Mouse (Mus musculus): Measurements from ENCODE around the gene Ubash3a. TPM values are rescaled to one million over a fixed set of nuclear protein-coding genes. Genes with fewer than 3 reads are reported as not detected.

The Ubash3a gene
- polyA plus RNA-seq, 1 experiment from 2014 or later, result not detected

DNA sequence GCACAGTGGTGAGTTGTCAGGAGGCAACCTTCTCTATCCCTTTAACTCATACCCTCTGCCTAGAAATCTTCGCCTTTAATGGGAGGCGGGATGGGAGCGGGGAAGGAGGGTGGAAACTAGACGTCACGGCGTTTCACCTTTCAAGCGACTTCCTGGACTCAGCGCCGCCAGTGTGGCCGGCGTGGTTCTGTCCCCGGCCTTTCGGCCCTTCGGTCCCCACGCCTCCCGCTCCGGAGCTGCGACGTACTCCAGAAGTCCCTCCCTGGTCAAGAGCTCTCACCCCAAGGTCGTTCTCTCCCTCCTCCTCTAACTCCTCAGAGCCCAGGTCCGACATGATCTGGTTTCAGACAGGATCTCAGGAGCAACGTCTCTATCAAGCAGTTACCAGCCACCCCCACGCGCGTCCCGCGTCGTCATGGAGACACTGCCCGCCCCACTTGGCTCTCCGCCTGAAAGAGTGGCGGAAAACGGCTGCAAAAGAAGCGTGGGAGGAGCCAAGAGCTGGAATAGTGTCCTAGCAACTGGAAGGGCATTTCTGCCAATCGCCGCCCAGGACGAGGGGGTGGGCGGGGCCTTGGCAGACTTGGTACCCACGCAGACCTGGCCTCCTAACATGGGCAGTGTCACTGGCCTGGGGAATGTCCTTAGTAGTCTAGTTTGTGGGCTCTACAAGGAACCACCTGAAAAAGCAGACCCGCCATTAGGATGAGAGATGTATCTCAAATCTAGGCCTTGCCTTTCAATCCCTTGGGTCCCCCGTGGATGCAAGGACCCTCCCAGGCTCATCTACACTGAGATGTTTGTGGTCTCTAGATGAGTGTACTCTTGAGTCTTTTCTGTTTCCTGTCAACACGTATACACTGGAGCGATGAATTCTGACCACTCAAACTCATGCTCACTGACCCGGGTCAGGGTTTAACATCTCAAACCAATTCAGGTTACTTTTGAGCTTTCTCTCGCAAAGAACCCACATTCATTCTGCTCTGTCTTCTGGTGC lies 69.5 kb downstream of the Ubash3a start, which contains the start of gene Rsph1:
Gene Rsph1, minus strand, starts transcription at position 462 of the 997 bp plus-strand sequence.
- 9% methylated on average over 44 of the region's 44 CpGs for WGBS

DNA sequence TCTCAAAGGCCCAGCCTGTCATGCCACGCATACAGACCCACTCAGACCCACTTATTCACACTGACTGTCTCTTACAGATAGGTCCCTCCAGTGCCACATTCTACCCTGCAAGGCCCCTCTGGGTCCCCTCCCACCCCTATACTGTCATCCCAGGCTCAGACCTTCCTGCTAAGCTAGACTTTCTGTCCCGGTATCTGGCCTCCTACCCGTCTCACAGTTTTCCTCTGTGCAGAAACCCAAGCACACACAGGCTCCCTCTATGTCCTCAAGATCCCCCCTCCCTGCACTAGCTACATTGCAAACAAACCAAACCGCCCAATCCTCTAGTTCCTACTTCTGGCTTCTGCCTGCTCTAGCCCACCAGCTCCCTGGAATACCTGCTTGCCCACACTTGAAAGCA lies 70.3 kb downstream of the Ubash3a start:
- Histone ChIP-seq H3K9me3 (replicated peaks) (no peaks in the 10 kb centered on the region), H3K27me3 (no peaks in the 10 kb centered on the region), H3K4me3 (no peak overlapping the region), H3K36me3 (no peaks in the 10 kb centered on the region), H3K4me2 (replicated peaks) (no peak overlapping the region), H3K27ac (no peak overlapping the region), H3K4me1 (peaks cover 9% of the 10 kb centered on the region), H3K9ac (no peak overlapping the region)
- 77% methylated on average over 4 of the region's 4 CpGs for WGBS
- peak; percentile 19; the same call in 1 of the 2 replicates for ATAC-seq (ENCODE audit: low FRiP score)

More for the DNA sequence above, 69.5 kb downstream of the Ubash3a start, which contains the start of gene Rsph1:
- peak within 1 kb of the TSS; percentile 72 for H3K4me2 ChIP-seq (replicated peaks)
- peaks cover 3% of the 10 kb centered on the region; the same call in 1 of the 2 replicates for H3K4me1 ChIP-seq
- H3K36me3 ChIP-seq, result no peaks in the 10 kb centered on the region
- 0 out of 2 replicates have a peak within 1 kb of the TSS, but pooled peaks have one; percentile 0 for H3K27ac ChIP-seq
- peak within 1 kb of the TSS; percentile 41 for H3K9ac ChIP-seq
- no peaks in the 10 kb centered on the region for H3K9me3 ChIP-seq (replicated peaks)
- H3K27me3 ChIP-seq, result no peaks in the 10 kb centered on the region
- H3K4me3 ChIP-seq, result peak within 1 kb of the TSS; percentile 42
- ATAC-seq (ENCODE audit: low FRiP score), result peak; percentile 91

DNA sequence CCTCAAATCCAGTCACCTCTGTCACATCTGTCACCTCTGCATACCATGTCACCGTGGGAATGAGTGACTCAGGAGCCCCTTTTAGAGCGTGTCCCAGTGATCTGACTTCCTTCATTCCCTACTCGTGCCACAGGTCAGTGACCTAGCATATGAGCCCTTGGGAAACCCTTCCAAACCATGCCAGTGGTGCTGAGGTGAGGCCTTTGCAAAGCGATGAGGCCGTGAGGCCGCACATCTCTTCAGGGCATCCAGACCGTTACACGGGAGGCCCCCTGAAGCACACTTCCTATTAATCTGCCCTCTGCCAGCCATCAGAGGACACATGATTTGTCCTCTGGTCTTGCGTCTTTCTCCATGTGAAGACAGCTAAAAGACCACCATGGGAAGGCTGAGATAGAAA lies 71.9 kb downstream of the Ubash3a start:
- Histone ChIP-seq H3K36me3 (no peaks in the 10 kb centered on the region), H3K9ac (no peak overlapping the region), H3K4me2 (replicated peaks) (no peak overlapping the region), H3K4me1 (peaks cover 9% of the 10 kb centered on the region), H3K27ac (no peak overlapping the region), H3K4me3 (no peak overlapping the region), H3K27me3 (no peaks in the 10 kb centered on the region), H3K9me3 (replicated peaks) (no peaks in the 10 kb centered on the region)
- WGBS, result 78% methylated on average over 9 of the region's 9 CpGs
- ATAC-seq (ENCODE audit: low FRiP score), result no peak

DNA sequence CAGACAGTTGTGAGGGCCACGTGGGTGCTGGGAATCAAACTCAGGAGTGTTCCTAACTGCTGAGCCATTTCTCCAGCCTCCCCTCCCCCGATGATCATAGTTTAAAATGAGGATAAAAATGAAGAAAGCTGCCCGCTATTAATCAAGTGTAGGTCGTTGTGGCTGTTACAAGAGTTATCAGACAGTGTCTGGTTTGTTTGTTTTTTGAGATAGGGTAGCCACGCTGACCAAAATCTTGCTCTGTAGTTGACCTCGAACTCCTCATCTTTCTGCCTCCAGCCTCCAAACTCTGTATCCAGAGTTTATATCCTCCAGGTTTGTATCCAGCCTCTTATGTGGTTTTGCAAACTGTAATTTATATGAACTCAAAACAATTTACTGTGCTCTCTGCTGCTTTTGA lies 72.6 kb downstream of the Ubash3a start:
- Histone ChIP-seq H3K27me3 (no peaks in the 10 kb centered on the region), H3K27ac (no peak overlapping the region), H3K9me3 (replicated peaks) (no peaks in the 10 kb centered on the region), H3K4me2 (replicated peaks) (no peak overlapping the region), H3K4me1 (peaks cover 9% of the 10 kb centered on the region), H3K4me3 (no peak overlapping the region), H3K36me3 (no peaks in the 10 kb centered on the region), H3K9ac (no peak overlapping the region)
- ATAC-seq (ENCODE audit: low FRiP score), result no peak
- WGBS, result 85% methylated on average over 6 of the region's 6 CpGs

GRCm38 (mm10) chr17:31281830-31282686 lies 74.4 kb downstream of the Ubash3a start:
- H3K27me3 ChIP-seq, result no peaks in the 10 kb centered on the region
- no peak overlapping the region for H3K4me2 ChIP-seq (replicated peaks)
- no peak overlapping the region for H3K9ac ChIP-seq
- no peak overlapping the region for H3K27ac ChIP-seq
- H3K4me3 ChIP-seq, result no peak overlapping the region
- 42% methylated on average over 19 of the region's 19 CpGs for WGBS
- no peaks in the 10 kb centered on the region for H3K9me3 ChIP-seq (replicated peaks)
- peaks cover 6% of the 10 kb centered on the region for H3K4me1 ChIP-seq
- H3K36me3 ChIP-seq, result no peaks in the 10 kb centered on the region
- ATAC-seq (ENCODE audit: low FRiP score), result no peak

DNA sequence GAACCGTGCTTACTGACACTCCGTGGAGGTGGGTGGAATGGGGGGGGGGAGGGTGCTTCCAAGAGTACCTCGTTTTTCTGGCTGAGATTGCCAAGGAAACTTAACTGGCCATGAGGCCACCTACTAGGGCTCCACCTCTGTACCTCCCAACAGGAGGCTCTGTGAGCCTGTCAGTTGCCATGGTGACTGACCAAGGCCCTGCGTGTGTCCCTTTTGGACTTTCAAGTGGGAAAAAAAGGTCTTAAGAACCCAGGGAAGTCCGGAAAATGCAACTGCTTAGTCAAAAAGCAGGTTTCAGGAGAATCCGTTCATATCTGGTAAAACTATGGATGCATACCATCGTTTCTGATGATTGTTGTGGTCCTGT lies 75.0 kb downstream of the Ubash3a start:
- Histone ChIP-seq H3K36me3 (no peaks in the 10 kb centered on the region), H3K9me3 (replicated peaks) (no peaks in the 10 kb centered on the region), H3K9ac (no peak overlapping the region), H3K27me3 (no peaks in the 10 kb centered on the region), H3K27ac (no peak overlapping the region), H3K4me1 (peaks cover 6% of the 10 kb centered on the region), H3K4me2 (replicated peaks) (no peak overlapping the region), H3K4me3 (no peak overlapping the region)
- ATAC-seq (ENCODE audit: low FRiP score), result no peak
- WGBS, result 16% methylated on average over 7 of the region's 7 CpGs

- Histone ChIP-seq H3K9me3 (replicated peaks) (no peaks in the 10 kb centered on the region), H3K4me3 (no peak overlapping the region), H3K4me1 (peaks cover 9% of the 10 kb centered on the region), H3K36me3 (no peaks in the 10 kb centered on the region), H3K4me2 (replicated peaks) (no peak overlapping the region), H3K27ac (no peak overlapping the region), H3K9ac (no peak overlapping the region), H3K27me3 (no peaks in the 10 kb centered on the region)
- ATAC-seq (ENCODE audit: low FRiP score), result no peak
- WGBS, result 76% methylated on average over 2 of the region's 2 CpGs
These were observed 78.2 kb downstream of the Ubash3a start for GRCm38 (mm10) chr17:31285867-31286266.

DNA sequence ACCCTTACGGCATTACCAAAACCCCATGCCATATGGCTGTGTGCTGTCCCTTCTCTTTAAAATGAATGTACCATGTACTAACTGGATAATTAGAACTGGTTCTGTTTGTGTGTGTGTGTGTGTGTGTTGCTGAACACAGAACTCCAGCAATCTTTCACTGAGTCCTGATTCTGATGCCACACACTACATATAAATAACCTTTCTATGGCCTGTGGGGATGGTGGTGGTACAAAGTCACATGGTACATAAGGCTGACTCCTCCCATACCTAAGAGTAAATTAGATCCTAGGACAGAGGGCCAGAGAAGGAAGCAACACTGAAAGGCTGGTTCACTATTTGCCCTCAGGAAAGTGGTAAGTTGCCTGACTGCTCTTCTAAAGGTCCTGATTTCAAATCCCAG lies 78.8 kb downstream of the Ubash3a start, which contains the start of gene Slc37a1:
Gene Slc37a1, plus strand, starts transcription at position 301 of the 400 bp plus-strand sequence.
- WGBS, result 85% methylated on average over 1 of the region's 1 CpGs
- Histone ChIP-seq H3K36me3 (no peaks in the 10 kb centered on the region), H3K27me3 (no peaks in the 10 kb centered on the region), H3K9me3 (replicated peaks) (no peaks in the 10 kb centered on the region), H3K9ac (no peak within 1 kb of the TSS), H3K4me3 (no peak within 1 kb of the TSS), H3K27ac (no peak within 1 kb of the TSS), H3K4me1 (peaks cover 9% of the 10 kb centered on the region), H3K4me2 (replicated peaks) (no peak within 1 kb of the TSS)
- no peak for ATAC-seq (ENCODE audit: low FRiP score)

- Histone ChIP-seq H3K27ac (no peak overlapping the region), H3K36me3 (no peaks in the 10 kb centered on the region), H3K4me3 (no peak overlapping the region)
These were observed 79.5 kb downstream of the Ubash3a start for GRCm38 (mm10) chr17:31287216-31287615.

DNA sequence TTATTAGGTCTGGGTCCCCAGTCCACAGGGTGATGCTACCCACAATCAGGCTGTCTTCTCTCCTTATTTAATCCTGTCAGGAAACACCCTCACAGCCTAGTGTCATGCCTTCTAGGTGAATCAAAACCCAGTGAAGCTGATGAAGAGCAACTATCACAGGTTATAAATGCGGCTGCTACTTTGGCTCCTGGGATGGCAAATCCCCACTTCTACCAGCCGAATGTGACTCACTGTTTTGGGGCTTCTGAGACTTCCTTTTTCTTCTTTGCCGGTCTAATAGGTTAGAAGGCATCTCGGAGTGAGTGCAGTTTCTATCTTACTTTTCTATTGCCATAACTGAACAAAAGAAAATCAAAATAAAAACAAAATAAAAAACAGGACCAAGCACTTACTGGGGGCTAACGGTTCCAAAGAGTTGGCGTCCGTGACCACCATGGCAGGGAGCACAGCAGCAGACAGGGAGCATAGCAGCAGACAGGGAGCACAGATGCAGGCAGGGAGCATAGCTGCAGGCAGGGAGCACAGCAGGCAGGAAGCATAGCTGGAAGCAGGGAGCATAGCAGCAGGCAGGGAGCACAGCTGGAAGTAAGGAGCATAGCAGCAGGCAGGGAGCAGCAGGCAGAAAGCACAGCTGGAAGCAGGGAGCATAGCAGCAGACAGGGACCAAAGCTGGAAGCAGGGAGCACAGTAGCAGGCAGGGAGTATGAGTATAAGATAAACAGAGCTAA lies 81.5 kb downstream of the Ubash3a start:
- Histone ChIP-seq H3K27ac (no peak overlapping the region), H3K4me3 (no peak overlapping the region), H3K9ac (no peak overlapping the region), H3K4me2 (replicated peaks) (no peak overlapping the region), H3K36me3 (no peaks in the 10 kb centered on the region), H3K4me1 (0 out of 2 replicates have a peak, but pooled peaks cover 3% of the 10 kb centered on the region), H3K9me3 (replicated peaks) (no peaks in the 10 kb centered on the region), H3K27me3 (no peaks in the 10 kb centered on the region)
- 62% methylated on average over 7 of the region's 7 CpGs for WGBS
- no peak for ATAC-seq (ENCODE audit: low FRiP score)

More at GRCm38 (mm10) chr17:31287216-31287615, 79.5 kb downstream of the Ubash3a start:
- H3K9ac ChIP-seq, result no peak overlapping the region
- H3K9me3 ChIP-seq (replicated peaks), result no peaks in the 10 kb centered on the region
- H3K4me1 ChIP-seq, result peaks cover 9% of the 10 kb centered on the region
- H3K4me2 ChIP-seq (replicated peaks), result no peak overlapping the region
- WGBS, result 91% methylated on average over 3 of the region's 3 CpGs
- H3K27me3 ChIP-seq, result no peaks in the 10 kb centered on the region
- no peak for ATAC-seq (ENCODE audit: low FRiP score)

GRCm38 (mm10) chr17:31290311-31290710 lies 82.6 kb downstream of the Ubash3a start:
- Histone ChIP-seq H3K36me3 (no peaks in the 10 kb centered on the region), H3K9me3 (replicated peaks) (no peaks in the 10 kb centered on the region), H3K4me2 (replicated peaks) (no peak overlapping the region), H3K27ac (no peak overlapping the region), H3K27me3 (peaks cover 4% of the 10 kb centered on the region; the same call in 1 of the 2 replicates), H3K9ac (no peak overlapping the region), H3K4me3 (no peak overlapping the region), H3K4me1 (peaks cover 5% of the 10 kb centered on the region)
- no peak for ATAC-seq (ENCODE audit: low FRiP score)

Data from hindbrain, embryonic 12.5 days (tissue).